Mouse (Mus musculus): ENCODE data around the gene Dcxr.
"Not testable (repeated sequence)": the region's sequence is repeated elsewhere in the genome, so short reads cannot be mapped to it uniquely, and the experiment has no call there.

Dcxr gene

DNA sequence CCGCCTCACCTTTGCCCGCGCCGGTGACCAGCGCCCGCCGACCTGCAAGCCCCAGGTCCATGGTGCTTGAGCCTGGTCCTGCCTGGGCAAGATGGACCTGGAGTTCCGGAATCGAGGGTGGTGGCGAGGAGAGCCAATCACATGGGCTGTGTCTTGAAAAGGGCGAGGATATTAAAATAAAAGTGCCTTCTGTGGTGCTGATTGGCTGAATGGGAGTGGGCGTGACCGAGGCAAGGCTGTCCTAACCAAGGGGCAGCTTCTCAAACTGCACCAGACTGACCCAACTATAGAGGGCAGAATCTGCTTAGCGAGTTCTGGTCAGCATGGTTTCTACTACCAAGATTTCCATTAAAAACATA, at the start of gene Dcxr:
TSS of gene Dcxr (minus strand) at position 113 of the 359 bp plus-strand sequence.
- peak; percentile 93 to 97 for DNase-seq (ENCODE audit: inconsistent age in 2 of 2, low spot score in 1 of 2)

- peak; percentile 93 to 99 for DNase-seq (ENCODE audit: inconsistent age in 2 of 2, low spot score in 1 of 2)
These were observed 48.8 kb upstream of the Dcxr start for GRCm38 (mm10) chr11:120775774-120776469.

- DNase-seq (ENCODE audit: inconsistent age in 2 of 2, low spot score in 1 of 2) = peak; percentile 52 to 82
These were observed 46.5 kb upstream of the Dcxr start for GRCm38 (mm10) chr11:120773463-120774190.

GRCm38 (mm10) chr11:120772749-120773148, 45.7 kb upstream of the Dcxr start:
- DNase-seq (ENCODE audit: inconsistent age in 2 of 2, low spot score in 1 of 2) = no peak

DNA sequence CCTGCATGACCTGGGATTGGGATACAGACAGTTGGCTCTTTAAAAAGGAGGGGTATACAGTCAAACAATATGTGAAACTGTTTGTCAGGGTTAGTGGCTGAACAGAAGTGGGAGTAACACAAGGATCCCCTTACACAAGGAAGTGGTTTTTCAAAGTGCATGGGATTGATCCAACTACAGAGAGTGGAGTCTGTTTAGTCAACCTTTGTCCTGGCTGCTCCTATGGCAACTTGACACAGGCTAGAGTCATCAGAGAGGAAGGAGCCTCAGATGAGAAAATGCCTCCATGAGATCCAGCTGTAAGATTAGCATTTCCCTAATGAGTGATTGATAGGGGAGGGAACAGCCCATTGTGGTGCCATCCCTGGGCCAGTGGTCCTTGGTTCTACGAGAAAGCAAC, 41.1 kb upstream of the Dcxr start:
- DNase-seq (ENCODE audit: inconsistent age in 2 of 2, low spot score in 1 of 2) = peak in 1 of 2 experiments; percentile 19

- not testable (repeated sequence) for DNase-seq (ENCODE audit: inconsistent age in 2 of 2, low spot score in 1 of 2)
These were observed 39.9 kb upstream of the Dcxr start for GRCm38 (mm10) chr11:120767023-120767422.

- not testable (repeated sequence) for DNase-seq (ENCODE audit: inconsistent age in 2 of 2, low spot score in 1 of 2)
These were observed 36.3 kb upstream of the Dcxr start for GRCm38 (mm10) chr11:120763121-120763999.

DNA sequence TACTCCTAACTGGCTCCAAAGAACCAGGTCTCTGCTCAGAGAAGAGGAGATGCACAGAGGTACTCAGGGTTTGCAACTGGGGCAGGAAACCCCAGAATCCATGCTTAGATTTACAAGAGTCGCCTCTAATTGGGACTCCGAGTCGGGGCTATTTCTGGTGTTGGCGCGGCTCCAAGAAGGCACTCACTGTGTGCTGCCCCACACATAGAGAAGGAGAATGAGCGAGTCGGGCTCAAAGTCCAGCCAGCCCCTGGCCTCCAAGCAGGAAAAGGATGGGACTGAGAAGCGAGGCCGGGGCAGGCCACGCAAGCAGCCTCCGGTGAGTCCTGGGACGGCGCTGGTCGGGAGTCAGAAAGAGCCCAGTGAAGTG, 35.6 kb upstream of the Dcxr start, which contains the start of gene Hmga1b:
TSS of gene Hmga1b (plus strand) at position 123 of the 370 bp plus-strand sequence.
- DNase-seq (ENCODE audit: inconsistent age in 2 of 2, low spot score in 1 of 2) = not testable (repeated sequence)

GRCm38 (mm10) chr11:120761811-120762671, 35.0 kb upstream of the Dcxr start:
- DNase-seq (ENCODE audit: inconsistent age in 2 of 2, low spot score in 1 of 2) = peak in 1 of 2 experiments; percentile 65

GRCm38 (mm10) chr11:120760236-120760635, 33.2 kb upstream of the Dcxr start:
- no peak for DNase-seq (ENCODE audit: inconsistent age in 2 of 2, low spot score in 1 of 2)

DNA sequence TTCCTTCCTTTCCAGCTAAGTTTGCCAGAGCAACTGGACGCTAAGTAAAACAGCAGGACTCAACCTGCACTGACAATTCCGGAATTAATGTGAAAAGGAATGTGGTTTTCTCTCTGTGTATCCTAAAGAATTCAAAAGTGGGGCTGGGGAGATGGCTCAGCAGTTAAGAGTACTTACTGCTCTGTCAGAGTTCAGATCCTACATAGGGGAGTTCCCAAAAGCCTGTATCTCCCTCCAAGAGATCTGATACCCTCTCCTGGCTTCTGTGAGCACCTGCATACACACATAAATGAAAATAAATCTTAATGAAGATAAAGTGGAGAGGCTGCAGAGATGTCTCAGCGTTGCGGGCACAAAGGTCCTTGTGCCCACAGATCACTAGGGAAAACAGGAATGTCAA, 24.5 kb upstream of the Dcxr start:
- peak in 1 of 2 experiments; percentile 16 for DNase-seq (ENCODE audit: inconsistent age in 2 of 2, low spot score in 1 of 2)

GRCm38 (mm10) chr11:120749430-120749829, 22.3 kb upstream of the Dcxr start:
- DNase-seq (ENCODE audit: inconsistent age in 2 of 2, low spot score in 1 of 2) = peak in 1 of 2 experiments; percentile 72

DNA sequence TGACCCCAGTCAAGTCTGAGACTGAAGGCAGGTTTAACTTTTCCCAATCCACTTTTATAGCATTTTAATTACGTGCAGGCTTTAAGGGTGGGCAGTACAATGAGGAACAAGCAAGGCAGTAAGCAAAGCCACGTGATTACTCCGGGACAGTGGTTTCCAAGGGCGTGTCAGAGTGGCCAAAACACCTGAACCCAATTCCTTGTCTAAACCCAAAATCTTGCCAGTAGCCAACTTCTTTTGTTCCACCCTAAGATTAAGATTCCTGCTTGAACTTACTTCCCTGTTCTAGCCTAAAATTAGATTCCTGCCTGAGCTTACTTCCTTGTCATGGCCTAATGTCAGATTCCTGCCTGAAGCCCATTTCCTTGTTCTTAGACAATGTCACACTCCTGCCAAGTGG, 20.9 kb upstream of the Dcxr start:
- peak in 1 of 2 experiments; percentile 24 for DNase-seq (ENCODE audit: inconsistent age in 2 of 2, low spot score in 1 of 2)

DNA sequence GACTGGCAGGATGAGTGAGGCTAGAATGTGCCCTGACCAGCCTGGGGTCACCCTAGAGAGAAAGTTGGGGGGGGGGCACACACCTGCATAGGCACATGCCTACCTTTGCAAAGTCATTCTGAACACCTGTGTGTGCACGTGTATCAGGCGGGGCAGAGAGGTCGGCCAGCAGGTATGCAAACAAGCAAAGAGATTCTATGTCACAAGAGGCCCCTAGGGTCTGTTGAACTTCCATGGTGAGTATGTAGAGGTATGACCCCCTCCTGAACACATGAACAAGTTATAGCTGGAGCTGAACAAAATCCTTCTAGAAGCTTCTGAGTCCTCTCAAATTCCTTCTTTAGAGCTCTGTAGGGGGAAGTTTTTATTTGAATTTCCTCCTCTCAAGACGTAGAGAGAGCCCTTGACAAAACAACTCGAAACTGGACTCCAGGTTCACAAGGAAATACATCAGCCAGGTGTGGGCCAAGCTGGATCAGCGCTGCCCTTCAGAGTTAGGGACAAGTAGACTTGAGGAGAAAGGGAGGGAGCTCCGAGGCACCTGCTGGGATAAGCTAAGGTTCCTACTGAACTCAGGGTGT, 17.1 kb upstream of the Dcxr start:
- DNase-seq (ENCODE audit: inconsistent age in 2 of 2, low spot score in 1 of 2) = no peak

DNA sequence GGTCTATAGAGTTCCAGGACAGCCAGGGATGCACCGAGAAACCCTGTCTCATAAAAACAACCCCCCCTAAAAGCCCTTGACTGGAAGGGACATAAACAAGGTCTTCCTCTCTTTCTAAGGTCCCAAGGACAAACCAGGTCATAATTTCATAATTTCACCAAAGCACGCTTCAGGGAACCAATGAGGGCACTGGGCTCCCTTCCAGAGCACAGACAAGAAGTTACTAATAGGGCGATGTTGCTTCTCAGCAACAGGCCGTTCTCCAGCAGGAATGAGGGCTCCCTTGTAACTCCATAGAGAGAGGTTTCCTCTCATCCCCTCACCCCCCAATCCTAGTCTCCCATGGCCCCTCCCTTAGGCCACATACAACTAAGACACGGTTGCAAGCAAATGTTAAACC, 13.9 kb upstream of the Dcxr start:
- peak; percentile 71 to 87 for DNase-seq (ENCODE audit: inconsistent age in 2 of 2, low spot score in 1 of 2)

GRCm38 (mm10) chr11:120736424-120736823, 9.3 kb upstream of the Dcxr start:
- DNase-seq (ENCODE audit: inconsistent age in 2 of 2, low spot score in 1 of 2) = no peak

DNA sequence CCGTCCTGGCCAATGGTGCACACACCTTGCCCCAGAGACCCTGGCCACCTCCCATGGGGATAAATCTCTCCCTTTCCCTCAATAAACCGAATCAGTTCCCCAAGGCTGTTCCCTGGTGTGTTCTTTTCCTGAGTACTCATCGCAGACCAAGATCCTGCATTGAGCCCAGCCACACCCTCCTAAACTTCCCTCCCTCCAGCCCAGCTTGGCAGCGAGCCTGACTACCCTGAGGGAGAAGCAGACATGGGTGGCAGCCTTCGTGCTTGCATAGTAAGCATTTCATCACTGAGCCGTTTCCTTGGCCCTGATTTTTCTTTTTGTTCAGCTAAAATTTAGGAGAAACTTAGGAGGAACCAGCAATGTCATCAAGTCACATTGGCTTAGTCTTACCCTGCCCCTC, 6.4 kb upstream of the Dcxr start:
- DNase-seq (ENCODE audit: inconsistent age in 2 of 2, low spot score in 1 of 2) = peak in 1 of 2 experiments; percentile 83

GRCm38 (mm10) chr11:120731858-120732680, 5.0 kb upstream of the Dcxr start, which contains the start of gene Cbr2:
Cbr2 (minus strand) TSS chr11:120732114.
- DNase-seq (ENCODE audit: inconsistent age in 2 of 2, low spot score in 1 of 2) = no peak

DNA sequence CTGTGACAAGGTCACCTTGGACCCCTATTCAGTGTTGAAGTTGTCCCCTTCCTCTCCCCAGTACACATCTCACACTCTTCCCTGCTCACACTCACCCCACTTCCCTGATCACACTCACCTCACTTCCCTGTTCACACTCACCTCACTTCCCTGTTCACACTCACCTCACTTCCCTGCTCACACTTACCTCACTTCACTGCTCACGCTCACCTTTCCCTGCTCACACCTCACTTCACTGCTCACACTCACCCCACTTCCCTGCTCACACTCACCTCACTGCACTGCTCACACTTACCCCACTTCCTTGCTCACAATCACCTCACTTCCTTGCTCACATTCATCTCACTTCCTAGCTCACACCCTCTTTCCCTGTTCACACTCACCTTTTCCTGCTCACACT, 4.3 kb upstream of the Dcxr start:
- DNase-seq (ENCODE audit: inconsistent age in 2 of 2, low spot score in 1 of 2) = no peak
